Mouse (Mus musculus) liver (tissue): ENCODE results near the gene Zfp143.

Source experiments
- DNase-seq: peaks from one replicate; pipeline ENCODE4 v3.0.0-alpha.2; 2020; ENCODE audit warnings: mixed read lengths

Gene Zfp143

DNA sequence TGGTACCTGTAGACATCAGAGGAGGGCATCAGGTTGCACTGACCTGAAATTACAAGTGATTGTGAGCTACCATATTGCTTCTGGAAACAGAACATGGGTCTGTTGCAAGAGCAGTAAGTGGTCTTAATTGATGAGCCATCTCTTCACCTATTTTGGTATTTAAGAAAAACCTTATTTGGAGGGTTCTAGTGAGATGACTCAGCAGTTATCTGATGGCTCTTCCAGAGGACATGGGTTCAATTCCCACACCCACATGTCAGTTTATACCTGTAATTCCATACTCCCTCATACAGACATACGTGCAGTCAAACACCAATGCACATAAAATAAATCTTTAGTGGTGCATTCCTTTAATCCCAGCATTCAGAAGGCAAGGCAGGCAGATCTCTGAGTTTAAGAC lies 82.8 kb downstream of the Zfp143 start:
- DNase-seq, result no peak
